Mouse (Mus musculus): ENCODE data around the gene Nlgn1.

Nlgn1 gene

GRCm38 (mm10) chr3:26332400-26333238 is at the start of gene Nlgn1:
Gene Nlgn1 (minus strand): TSS chr3:26332460.
- no peak for DNase-seq

- DNase-seq = no peak
These were observed 46.0 kb upstream of the Nlgn1 start for GRCm38 (mm10) chr3:26378272-26378671.

DNA sequence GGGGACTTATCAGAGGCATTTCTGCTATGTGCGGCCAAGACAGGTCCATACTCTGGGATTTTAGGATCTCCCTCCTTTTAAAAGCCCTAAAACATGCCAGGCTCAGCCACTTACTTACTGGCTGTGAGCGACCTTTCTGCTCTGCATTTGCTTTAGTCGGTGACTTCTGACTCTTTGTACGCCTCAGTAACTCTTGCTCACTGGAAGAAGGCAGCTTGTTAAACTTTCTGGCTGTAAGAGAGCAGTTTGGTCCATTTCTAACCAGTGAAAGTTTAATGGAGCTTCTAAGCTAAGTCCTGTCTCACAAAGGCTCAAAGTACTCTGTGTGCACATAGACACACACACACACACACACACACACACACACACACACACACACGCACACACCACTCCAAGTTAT is 22.8 kb upstream of the Nlgn1 start:
- no peak for DNase-seq

DNA sequence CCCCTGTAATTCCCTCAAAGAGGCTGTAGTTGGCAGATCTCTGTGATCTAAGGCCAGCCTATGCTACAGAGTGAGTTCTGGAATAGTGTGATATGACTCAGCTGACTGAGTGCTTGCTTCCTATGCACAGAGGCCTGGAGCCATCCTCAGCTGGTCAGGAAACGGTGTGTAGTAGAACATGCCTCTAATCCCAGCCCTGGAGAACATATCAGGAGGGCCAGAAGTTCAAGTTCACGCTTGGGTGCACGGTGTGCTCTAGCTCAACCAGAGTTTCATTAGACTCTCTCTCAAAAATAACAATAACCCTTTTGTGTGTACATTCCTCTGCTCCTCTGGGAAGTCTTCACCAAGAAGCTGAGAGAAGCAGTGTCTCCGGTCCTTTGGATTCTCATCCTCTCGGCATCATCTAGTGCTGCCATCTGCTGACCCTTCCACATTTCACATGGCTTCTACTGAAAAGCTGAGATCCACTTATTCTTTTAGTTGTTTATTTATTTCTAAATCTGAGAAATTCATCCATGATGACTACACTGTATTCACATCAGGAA is 22.3 kb upstream of the Nlgn1 start:
- DNase-seq = no peak

DNA sequence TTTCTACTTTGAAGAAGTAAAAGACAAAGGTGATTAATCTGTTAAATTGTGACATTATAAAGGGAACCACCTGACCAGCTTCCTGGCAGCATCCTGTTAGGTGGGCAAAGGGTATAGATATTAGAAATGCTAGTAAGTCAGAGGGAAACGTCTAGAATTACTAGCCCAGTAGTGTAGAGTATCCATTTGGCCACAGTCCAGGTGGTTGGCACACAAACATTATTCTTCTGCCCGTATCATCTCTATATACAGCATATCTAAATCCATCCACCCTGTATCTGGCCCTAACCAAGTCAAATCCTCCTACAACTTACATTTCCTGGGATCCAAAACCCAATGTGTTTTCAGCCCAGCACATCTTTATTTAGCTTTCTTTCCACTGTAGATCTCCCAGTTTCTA is 5.2 kb upstream of the Nlgn1 start:
- DNase-seq = no peak

DNA sequence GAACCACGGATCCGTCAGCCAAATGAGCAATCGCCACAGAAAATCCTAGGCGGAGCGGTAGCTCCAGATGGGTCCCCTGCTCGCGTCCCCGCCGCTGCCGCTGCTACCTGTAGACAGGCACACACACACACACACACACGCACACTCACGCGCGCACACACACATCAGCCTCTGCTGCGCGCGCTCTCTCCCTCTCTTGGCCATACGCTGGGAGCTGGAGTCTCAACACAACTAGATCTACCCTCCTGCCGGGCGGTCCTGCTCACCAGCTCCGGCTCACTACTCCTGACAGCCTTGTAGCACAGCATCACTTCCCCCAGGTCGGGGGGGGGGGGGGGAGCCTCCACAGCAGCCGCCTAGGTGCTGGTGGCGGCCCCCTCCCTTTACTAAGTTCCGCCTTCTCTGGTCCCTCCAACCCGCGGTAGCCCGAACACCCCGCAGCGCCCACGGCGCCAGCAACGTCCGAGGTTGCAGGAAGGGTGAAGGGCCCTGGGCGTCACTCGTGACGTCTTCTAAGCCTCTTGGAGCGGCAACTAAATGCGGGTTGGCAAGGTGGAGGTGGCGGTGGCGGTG is 1.1 kb upstream of the Nlgn1 start:
- DNase-seq = no peak

DNA sequence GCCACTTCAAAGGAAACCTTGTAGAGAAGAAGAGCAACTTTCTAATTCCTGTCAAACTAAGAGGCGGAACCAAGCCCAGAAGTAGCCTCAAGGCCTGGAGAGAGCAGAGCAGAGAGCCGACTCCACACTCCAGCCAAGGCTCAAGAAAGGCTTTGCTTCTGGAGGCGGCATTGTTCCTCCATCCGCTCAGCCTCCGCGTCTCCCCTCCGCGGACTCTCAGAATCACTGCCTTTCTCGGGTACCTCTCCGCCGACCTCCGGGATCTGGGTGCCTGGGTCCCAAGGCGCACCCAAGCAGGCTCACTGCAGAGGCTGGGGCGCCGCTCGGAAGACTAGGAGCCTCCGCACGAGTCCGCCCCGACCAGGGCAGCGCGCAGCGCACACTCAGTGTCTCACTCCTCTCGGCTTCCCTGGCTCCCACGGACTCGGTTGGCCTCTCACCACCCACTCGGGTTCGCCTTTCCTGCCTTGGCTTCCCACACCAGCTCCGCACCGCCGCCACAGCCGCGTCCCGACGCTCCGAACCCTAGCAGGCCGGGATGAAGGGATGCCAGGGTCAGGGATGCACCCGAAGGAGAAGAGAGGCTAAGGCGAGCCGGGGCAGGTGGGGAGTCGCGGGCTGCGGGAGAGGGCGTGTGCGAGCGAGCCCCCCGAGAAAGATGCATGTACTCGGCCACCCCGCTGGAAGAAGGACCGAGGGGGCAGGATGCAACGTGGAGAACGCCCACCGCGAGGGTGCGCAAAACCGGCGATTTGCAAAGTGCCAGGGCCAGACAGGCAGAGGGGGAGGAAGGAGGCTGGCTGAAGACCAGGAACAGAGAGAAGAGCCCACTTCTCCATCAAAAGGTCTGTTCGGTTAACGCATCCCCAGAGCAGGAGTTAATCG is 841 bp downstream of the Nlgn1 start:
- DNase-seq = no peak

- no peak for DNase-seq
These were observed 1.4 kb downstream of the Nlgn1 start for GRCm38 (mm10) chr3:26330863-26331176.

DNA sequence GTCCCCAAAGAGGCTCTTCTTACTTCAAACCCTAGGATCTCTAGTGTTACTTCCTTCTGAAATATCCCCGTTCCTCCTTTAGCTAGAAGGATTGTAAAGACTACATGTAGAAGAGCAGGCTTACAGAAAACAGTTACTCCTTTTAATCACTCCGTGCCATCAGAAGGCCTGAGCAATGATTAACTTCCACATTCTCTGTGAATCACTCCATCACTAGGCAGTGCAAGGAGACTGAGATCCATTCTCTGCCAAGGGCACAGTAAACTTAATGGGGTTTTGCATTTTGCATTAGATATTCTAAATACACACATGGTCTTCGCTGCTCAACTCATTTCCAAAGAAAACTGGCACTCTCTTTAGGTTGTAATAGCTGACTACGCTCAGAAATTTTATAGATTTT is 2.2 kb downstream of the Nlgn1 start:
- DNase-seq = no peak

DNA sequence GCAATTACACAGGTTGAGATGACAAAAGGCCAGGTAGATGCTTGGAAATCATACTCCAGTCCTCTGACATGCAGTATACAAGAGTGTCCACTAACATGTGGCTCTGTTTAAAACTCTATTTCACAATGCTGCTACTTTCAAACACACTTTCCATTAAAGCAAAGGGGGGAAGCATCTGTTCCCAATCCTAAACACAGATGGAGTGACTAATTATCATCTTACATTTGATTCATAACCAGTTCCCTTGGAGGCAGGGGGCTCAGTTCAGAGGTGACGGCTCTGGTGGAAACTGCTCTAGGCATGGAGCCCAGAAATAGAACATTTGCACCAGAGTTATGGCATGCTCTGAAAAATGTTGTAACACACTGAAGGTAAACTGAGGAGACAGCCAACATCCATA is 7.8 kb downstream of the Nlgn1 start:
- no peak for DNase-seq

DNA sequence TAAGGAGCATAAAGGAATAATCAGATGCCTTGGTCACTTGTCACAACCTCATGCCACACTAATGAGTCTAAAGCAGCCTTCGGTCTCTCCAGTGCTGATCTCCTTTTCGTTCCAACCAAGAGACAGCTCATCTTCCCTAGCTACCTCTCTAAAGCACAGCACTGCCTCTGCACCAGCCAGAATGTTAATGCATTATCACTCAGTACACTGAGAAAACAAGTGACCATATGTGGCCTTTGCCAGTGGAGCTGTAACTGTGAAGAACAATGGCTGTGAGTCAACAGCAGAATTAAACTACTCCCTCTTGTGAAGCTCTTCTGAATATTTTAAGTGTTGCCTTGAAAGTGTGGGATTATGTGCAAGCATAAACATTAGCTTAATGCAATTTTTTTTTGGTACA is 14.9 kb downstream of the Nlgn1 start:
- no peak for DNase-seq

DNA sequence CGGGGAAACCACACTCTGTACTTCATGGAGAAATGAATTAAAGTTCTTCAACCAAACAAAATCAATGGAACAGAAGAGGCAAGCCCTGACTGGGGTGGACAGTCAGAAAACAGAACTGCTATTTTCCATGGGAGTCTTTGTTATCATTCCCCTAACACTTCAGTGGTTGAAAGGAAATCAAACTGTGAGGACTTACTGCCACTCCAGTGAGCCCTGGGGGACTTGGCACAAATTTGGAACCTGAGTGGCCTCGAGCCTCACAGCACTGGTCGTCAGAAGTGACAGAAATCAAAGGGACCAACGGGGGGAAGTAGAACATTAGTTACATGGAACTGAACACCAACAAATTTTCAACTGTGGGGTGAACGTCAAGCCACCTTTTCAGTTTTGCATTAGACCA is 34.4 kb downstream of the Nlgn1 start:
- no peak for DNase-seq

DNA sequence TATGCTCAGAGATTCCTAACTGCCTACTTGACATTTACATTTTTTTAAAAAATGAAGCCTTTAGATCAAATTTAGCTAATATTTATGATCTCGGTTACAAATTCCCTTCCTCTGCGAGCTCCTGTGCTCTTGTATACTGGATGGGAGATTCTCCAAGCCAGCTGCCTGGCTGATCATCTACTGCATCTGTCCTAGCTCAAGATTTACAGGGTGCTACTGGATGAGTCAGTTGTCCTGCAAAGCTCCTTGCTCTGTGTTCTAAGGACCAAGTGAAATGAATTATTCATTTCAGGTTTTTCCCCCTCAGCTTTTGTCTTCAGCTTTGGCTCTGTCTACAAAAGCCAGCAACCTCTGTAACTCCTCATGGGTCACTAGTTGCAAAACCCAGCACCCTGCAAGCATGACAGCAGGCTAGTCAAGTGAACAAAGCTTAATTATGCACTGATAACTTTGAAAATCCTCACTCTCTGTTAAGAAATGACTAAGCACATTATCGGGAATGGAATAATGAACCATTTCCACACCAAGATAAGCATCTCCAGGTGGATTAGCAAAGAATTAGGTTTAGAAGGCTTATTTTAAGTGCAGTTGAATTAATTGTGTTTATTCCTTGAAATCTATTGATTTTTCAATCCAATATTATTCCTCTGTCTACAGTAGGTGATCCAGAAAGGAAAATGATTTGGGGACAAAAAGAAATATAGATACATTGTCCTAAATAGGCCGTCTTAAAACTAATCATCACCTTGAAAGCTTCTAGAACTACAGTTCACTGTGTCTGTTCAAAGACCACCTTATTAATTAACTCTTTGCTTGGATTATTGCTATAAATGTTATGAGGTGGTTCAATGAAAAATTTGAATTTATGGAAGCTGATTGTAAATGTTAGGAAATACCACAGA is 61.1 kb downstream of the Nlgn1 start:
- DNase-seq = no peak

DNA sequence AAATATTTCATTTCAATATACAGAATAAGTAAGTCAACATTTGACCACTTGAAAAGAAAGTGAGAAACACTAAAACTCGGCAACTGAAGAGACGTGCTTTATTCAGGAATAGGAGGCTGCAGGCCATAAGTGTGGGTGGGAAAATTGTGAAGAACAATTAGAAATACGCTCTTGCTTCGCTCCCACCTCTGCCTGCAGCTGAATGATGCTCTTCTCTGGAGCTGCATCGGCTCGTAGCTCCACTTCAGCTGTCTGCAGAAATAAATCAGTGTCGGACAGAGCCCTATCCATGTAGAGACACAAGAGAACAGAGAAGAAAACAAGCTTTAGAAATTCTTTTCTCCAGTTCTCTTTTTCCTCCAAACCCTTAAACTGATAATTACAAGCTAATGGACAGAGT is 85.7 kb downstream of the Nlgn1 start:
- no peak for DNase-seq

- DNase-seq = no peak
These were observed 89.0 kb downstream of the Nlgn1 start for GRCm38 (mm10) chr3:26243274-26243673.

DNA sequence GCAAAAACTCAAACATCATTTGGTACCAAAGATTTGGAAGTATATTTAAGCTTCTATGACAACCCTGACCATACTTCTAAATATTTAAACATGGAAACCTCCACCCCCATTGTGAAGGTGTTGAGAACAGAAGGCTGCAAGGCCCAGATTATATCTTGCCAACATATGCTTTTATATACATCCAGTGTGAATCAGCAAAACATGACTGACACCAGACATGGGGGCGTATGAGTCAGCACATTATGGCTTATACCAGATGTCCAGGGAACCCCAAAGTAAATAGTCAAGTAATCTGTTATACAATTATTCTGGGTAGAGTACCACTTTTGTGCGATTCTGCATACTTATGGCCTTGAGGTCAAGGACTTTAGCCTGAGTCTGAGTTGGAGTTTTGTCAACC is 102.3 kb downstream of the Nlgn1 start:
- no peak for DNase-seq

DNA sequence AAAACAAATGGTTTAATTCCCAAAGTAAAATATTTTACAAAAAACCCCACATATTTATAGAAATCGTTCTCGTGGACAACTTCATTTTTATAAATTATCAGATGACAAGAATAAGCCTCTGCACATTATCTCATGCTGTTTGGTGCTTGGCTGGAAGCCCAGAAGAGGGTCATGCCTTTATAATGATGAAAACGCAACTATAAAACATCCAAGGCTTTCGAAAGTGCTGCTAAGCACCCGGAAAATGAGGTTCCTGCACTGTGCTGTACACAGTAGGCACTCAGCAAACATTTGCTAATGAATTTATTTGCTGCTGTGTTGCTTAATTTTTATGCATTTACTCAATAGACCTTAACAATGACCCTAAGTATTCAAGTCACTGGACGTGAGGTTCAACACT is 103.4 kb downstream of the Nlgn1 start:
- no peak for DNase-seq

DNA sequence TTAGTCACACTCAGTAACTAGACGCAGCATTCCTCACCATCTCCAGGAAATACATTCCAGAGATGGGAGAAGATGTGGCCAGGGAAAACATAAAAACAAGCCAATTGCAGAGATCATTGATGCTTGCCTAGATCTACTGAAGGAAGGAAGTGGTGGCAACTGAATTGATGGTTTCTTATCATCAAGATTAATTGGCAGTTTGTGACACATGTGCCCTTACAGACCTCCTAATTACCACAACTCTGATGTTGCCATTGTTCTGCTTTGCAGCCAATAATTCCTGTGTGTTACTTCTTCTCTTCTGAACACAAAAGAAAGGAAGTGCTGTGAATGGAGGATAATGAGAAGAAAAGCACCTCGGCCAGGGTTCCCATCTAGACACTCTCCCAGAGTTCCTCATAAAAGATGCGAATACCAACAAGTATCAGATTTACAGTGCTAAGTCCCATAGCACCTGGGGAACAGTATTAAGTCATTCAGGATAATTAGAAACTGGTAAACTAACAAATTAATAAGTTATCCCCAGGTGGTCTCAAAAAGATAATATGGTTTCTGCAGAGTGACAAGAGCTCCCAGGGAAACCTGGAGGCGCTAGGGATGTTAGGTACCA is 104.0 kb downstream of the Nlgn1 start:
- DNase-seq = no peak

- no peak for DNase-seq
These were observed 108.8 kb downstream of the Nlgn1 start for GRCm38 (mm10) chr3:26223500-26223899.

DNA sequence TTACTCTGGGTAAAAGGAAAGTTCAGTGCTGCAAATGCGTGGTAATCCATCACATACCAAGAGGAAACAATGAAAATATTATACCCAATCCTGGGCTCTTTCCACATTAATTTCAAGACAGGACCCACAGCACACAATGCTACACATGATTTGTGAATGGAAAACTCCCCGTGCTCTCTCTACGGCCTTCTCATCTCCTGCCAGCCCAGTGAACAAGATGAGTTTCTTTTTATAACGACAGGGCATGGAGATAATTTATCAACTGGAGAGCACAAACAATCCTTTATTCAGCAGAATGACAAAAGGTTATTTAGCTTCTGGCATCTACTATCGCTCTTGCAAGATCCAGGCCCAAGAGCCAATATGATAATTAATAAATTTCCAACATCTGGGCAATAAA is 116.0 kb downstream of the Nlgn1 start:
- DNase-seq = no peak

- no peak for DNase-seq
These were observed 129.6 kb downstream of the Nlgn1 start for GRCm38 (mm10) chr3:26202702-26203101.

DNA sequence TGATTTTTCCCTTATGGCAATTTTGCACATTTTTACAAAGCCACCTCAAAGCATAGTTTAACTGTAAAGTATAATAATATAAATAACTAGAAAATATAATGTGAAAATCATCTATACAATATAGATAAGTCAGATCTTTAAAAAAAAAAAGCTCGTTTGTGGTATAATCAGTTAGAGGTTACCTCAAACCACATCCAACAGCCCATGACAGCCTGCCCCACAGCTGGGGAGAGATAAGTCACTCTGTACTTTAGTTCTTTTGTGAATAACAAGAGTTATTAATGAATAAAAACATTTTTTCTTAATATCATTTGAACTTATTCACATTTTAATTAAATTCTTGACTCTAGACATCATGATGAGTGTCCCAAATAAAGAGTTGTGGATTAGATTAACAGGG is 130.8 kb downstream of the Nlgn1 start:
- no peak for DNase-seq

Measured in kidney, adult 11 months (tissue).